Mouse (Mus musculus) testis, adult 2 months (tissue): ENCODE measurements around the gene Gm21958. TPM values are rescaled to one million over a fixed set of nuclear protein-coding genes. Genes with fewer than 3 reads are reported as not detected.
"Not testable (repeated sequence)": the region's sequence is repeated elsewhere in the genome, so short reads cannot be mapped to it uniquely, and the experiment has no call there.

Source experiments
- H3K27ac ChIP-seq: fragments of 200-500 bp; 2 replicates; pipeline ENCODE4 v1.5.1; 2012; ENCODE audit warnings: low read depth, low read length; ENCODE audit not compliant: control insufficient read depth, insufficient read depth
- H3K27me3 ChIP-seq: fragments of 200-500 bp; 2 replicates; pipeline ENCODE4 v1.6.1; 2012; ENCODE audit warnings: mild to moderate bottlenecking, low read length, moderate library complexity; ENCODE audit not compliant: control insufficient read depth, insufficient read depth
- H3K36me3 ChIP-seq: fragments of 200-500 bp; 2 replicates; pipeline ENCODE4 v1.6.1; 2012; ENCODE audit warnings: mild to moderate bottlenecking, low read length; ENCODE audit not compliant: control insufficient read depth, insufficient read depth
- H3K4me1 ChIP-seq: fragments of 200-500 bp; 2 replicates; pipeline ENCODE4 v1.6.1; 2012; ENCODE audit warnings: low read length; ENCODE audit not compliant: control insufficient read depth, insufficient read depth
- H3K4me3 ChIP-seq: fragments of 200-500 bp; 2 replicates; pipeline ENCODE4 v1.5.1; 2012; ENCODE audit warnings: low read depth, mild to moderate bottlenecking, low read length, moderate library complexity, mixed read lengths; ENCODE audit not compliant: control insufficient read depth
- CTCF ChIP-seq: fragments of 200-500 bp; IDR thresholded peaks from 2 replicates; pipeline ENCODE4 v1.5.1; 2012; ENCODE audit warnings: low read depth, mild to moderate bottlenecking, inconsistent platforms, low read length, moderate library complexity; ENCODE audit not compliant: control insufficient read depth, insufficient read depth, insufficient replicate concordance
- POLR2A ChIP-seq: fragments of 200-500 bp; IDR thresholded peaks from 2 replicates; pipeline ENCODE4 v1.6.1; 2012; ENCODE audit warnings: low read depth, mild to moderate bottlenecking, inconsistent platforms, low read length, moderate library complexity; ENCODE audit not compliant: control insufficient read depth
- polyA plus RNA-seq: library from polyadenylated mRNA; depleted of rRNA; stranded (reverse); fragments of >200 nt; gene quantifications from 2 replicates; pipeline ENCODE4 v1.2.3, GENCODE M21; 2012

Gm21958 gene
- polyA plus RNA-seq, 1 experiment, result not detected

- no peak overlapping the region for H3K27ac ChIP-seq
- H3K27me3 ChIP-seq, result no peaks in the 10 kb centered on the region
- H3K4me3 ChIP-seq, result no peak overlapping the region
- TF ChIP-seq CTCF (no peak), POLR2A (no peak)
- H3K4me1 ChIP-seq, result no peaks in the 10 kb centered on the region
- peaks cover 7% of the 10 kb centered on the region for H3K36me3 ChIP-seq
Observed at GRCm38 (mm10) chr3:54718947-54719346, 4.8 kb upstream of the Gm21958 start.

- H3K27ac ChIP-seq, result no peak overlapping the region
- H3K36me3 ChIP-seq, result peaks cover 9% of the 10 kb centered on the region
- TF ChIP-seq POLR2A (no peak), CTCF (no peak)
Observed at GRCm38 (mm10) chr3:54717348-54717747, 3.2 kb upstream of the Gm21958 start.

GRCm38 (mm10) chr3:54715461-54715860 is 1.3 kb upstream of the Gm21958 start:
- Histone ChIP-seq H3K36me3 (peaks cover 7% of the 10 kb centered on the region), H3K27ac (no peak overlapping the region), H3K4me1 (no peaks in the 10 kb centered on the region), H3K27me3 (no peaks in the 10 kb centered on the region), H3K4me3 (no peak overlapping the region)
- TF ChIP-seq POLR2A, result no peak
- TF ChIP-seq CTCF, result no peak

More at GRCm38 (mm10) chr3:54717348-54717747, 3.2 kb upstream of the Gm21958 start:
- H3K4me3 ChIP-seq, result no peak overlapping the region
- H3K27me3 ChIP-seq, result no peaks in the 10 kb centered on the region
- no peaks in the 10 kb centered on the region for H3K4me1 ChIP-seq

GRCm38 (mm10) chr3:54708972-54709371 is 5.2 kb downstream of the Gm21958 start:
- TF ChIP-seq POLR2A (no peak), CTCF (no peak)
- peaks cover 4% of the 10 kb centered on the region for H3K36me3 ChIP-seq

GRCm38 (mm10) chr3:54704106-54704505 is 10.0 kb downstream of the Gm21958 start:
- H3K4me3 ChIP-seq, H3K27me3 ChIP-seq, H3K36me3 ChIP-seq, H3K4me1 ChIP-seq, H3K27ac ChIP-seq: not testable (repeated sequence)

More at GRCm38 (mm10) chr3:54708972-54709371, 5.2 kb downstream of the Gm21958 start:
- Histone ChIP-seq H3K27me3 (no peaks in the 10 kb centered on the region), H3K27ac (no peak overlapping the region), H3K4me1 (no peaks in the 10 kb centered on the region), H3K4me3 (no peak overlapping the region)

- Histone ChIP-seq H3K4me1 (no peaks in the 10 kb centered on the region; the same call in 1 of the 2 replicates), H3K27ac (no peak overlapping the region), H3K27me3 (no peaks in the 10 kb centered on the region), H3K36me3 (peaks cover 6% of the 10 kb centered on the region), H3K4me3 (no peak overlapping the region)
- TF ChIP-seq CTCF (no peak), POLR2A (no peak)
Observed at GRCm38 (mm10) chr3:54699759-54700301, 14.3 kb downstream of the Gm21958 start.

GRCm38 (mm10) chr3:54693056-54693415 is 21.1 kb downstream of the Gm21958 start:
- Histone ChIP-seq H3K27ac (peak overlapping the region; percentile 100), H3K4me1 (peaks cover 2% of the 10 kb centered on the region), H3K4me3 (peak overlapping the region; percentile 99), H3K27me3 (no peaks in the 10 kb centered on the region), H3K36me3 (peaks cover 5% of the 10 kb centered on the region)
- TF ChIP-seq POLR2A (no peak), CTCF (no peak)
